Mouse (Mus musculus) kidney, embryonic 14.5 days (tissue): ENCODE measurements at regions not wholly inside any gene's neighbourhood (a gene's known extent, or its start where the extent isn't known, plus 50 kb on each side); places are given as distances from the start of the nearest gene placed in this dataset.

Experiments used
- ATAC-seq: fragments of 200-750 bp; cut with Nextera tagmentation; 2 replicates; pipeline ENCODE4 v1.8.0; 2017; ENCODE audit warnings: moderate number of reproducible peaks, mild to moderate bottlenecking, moderate TSS enrichment, moderate library complexity; ENCODE audit not compliant: low FRiP score, low TSS enrichment
- H3K27ac ChIP-seq: fragments of 300-500 bp; sonication (generic); 2 replicates; pipeline ENCODE4 v1.5.1; 2014; ENCODE audit warnings: low read depth, mild to moderate bottlenecking, low read length, moderate library complexity, mixed read lengths
- H3K27me3 ChIP-seq: fragments of 300-500 bp; sonication (generic); 2 replicates; pipeline ENCODE4 v1.6.1; 2014; ENCODE audit warnings: mild to moderate bottlenecking, low read length; ENCODE audit not compliant: control insufficient read depth, insufficient read depth
- H3K36me3 ChIP-seq: fragments of 300-500 bp; sonication (generic); 2 replicates; pipeline ENCODE4 v1.6.1; 2014; ENCODE audit warnings: low read length, mixed read lengths; ENCODE audit not compliant: control insufficient read depth, insufficient read depth
- H3K4me1 ChIP-seq: fragments of 300-500 bp; sonication (generic); 2 replicates; pipeline ENCODE4 v1.6.1; 2014; ENCODE audit warnings: low read length, mixed read lengths; ENCODE audit not compliant: control insufficient read depth, insufficient read depth
- H3K4me2 ChIP-seq: fragments of 300-500 bp; sonication (generic); replicated peaks from 2 replicates; pipeline ENCODE4 v1.6.1; 2014; ENCODE audit warnings: low read depth, mild to moderate bottlenecking, low read length
- H3K4me3 ChIP-seq: fragments of 300-500 bp; sonication (generic); 2 replicates; pipeline ENCODE4 v1.5.1; 2014; ENCODE audit warnings: mild to moderate bottlenecking, low read length
- H3K9ac ChIP-seq: fragments of 300-500 bp; sonication (generic); 2 replicates; pipeline ENCODE4 v1.6.1; 2014; ENCODE audit warnings: low read depth, mild to moderate bottlenecking, low read length, moderate library complexity
- H3K9me3 ChIP-seq: fragments of 300-500 bp; sonication (generic); 2 replicates; pipeline ENCODE4 v1.6.1; 2016; ENCODE audit warnings: low read length; ENCODE audit not compliant: control insufficient read depth
- whole genome bisulfite sequencing: fragments of 180-500 bp; shearing (Covaris S2); extraction: QIAGEN DNeasy Blood & Tissue Kit; methylation state at CpG from one replicate; pipeline ENCODE4 v1.1.7; 2014; 5-methylcytosine and 5-hydroxymethylcytosine counted together

- H3K36me3 ChIP-seq, result no peaks in the 10 kb centered on the region
- no peak overlapping the region for H3K4me2 ChIP-seq
- H3K4me1 ChIP-seq, result no peaks in the 10 kb centered on the region
- H3K4me3 ChIP-seq, result no peak overlapping the region
- H3K9ac ChIP-seq, result no peak overlapping the region
- H3K27me3 ChIP-seq, result no peaks in the 10 kb centered on the region
- no peak overlapping the region for H3K27ac ChIP-seq
- no peaks in the 10 kb centered on the region for H3K9me3 ChIP-seq
- ATAC-seq, result no peak
These were observed 790.6 kb downstream of the Defb40 start for GRCm38 (mm10) chr8:18187486-18187885.

- WGBS, result 84% methylated on average over 7 of the region's 7 CpGs
- ATAC-seq, result no peak
These were observed 802.4 kb downstream of the Defb40 start for GRCm38 (mm10) chr8:18175544-18176092.

GRCm38 (mm10) chr8:18158619-18159018 lies 819.4 kb downstream of the Defb40 start:
- no peaks in the 10 kb centered on the region for H3K9me3 ChIP-seq
- 39% methylated on average over 6 of the region's 6 CpGs for WGBS
- no peaks in the 10 kb centered on the region for H3K36me3 ChIP-seq
- H3K4me2 ChIP-seq, result no peak overlapping the region
- no peak overlapping the region for H3K27ac ChIP-seq
- H3K9ac ChIP-seq, result no peak overlapping the region
- no peaks in the 10 kb centered on the region for H3K4me1 ChIP-seq
- no peaks in the 10 kb centered on the region for H3K27me3 ChIP-seq
- no peak overlapping the region for H3K4me3 ChIP-seq
- no peak for ATAC-seq

More at GRCm38 (mm10) chr8:18175544-18176092, 802.4 kb downstream of the Defb40 start:
- Histone ChIP-seq H3K4me3 (no peak overlapping the region), H3K27me3 (no peaks in the 10 kb centered on the region), H3K9ac (no peak overlapping the region), H3K4me2 (no peak overlapping the region), H3K9me3 (no peaks in the 10 kb centered on the region), H3K36me3 (no peaks in the 10 kb centered on the region), H3K27ac (no peak overlapping the region), H3K4me1 (no peaks in the 10 kb centered on the region)

GRCm38 (mm10) chr8:18115333-18116044 lies 862.6 kb downstream of the Defb40 start:
- no peak overlapping the region for H3K27ac ChIP-seq
- 69% methylated on average over 5 of the region's 5 CpGs for WGBS
- H3K36me3 ChIP-seq, result no peaks in the 10 kb centered on the region

GRCm38 (mm10) chr8:18113262-18113661 lies 864.8 kb downstream of the Defb40 start:
- 56% methylated on average over 5 of the region's 5 CpGs for WGBS
- Histone ChIP-seq H3K36me3 (no peaks in the 10 kb centered on the region), H3K4me3 (no peak overlapping the region), H3K9ac (no peak overlapping the region), H3K27ac (no peak overlapping the region), H3K4me1 (no peaks in the 10 kb centered on the region), H3K4me2 (no peak overlapping the region), H3K9me3 (no peaks in the 10 kb centered on the region), H3K27me3 (no peaks in the 10 kb centered on the region)
- peak; percentile 55; the same call in 1 of the 2 replicates for ATAC-seq

More at GRCm38 (mm10) chr8:18115333-18116044, 862.6 kb downstream of the Defb40 start:
- no peak for ATAC-seq
- H3K9ac ChIP-seq, result no peak overlapping the region
- no peaks in the 10 kb centered on the region for H3K4me1 ChIP-seq
- H3K4me2 ChIP-seq, result no peak overlapping the region
- no peaks in the 10 kb centered on the region for H3K9me3 ChIP-seq
- no peak overlapping the region for H3K4me3 ChIP-seq
- no peaks in the 10 kb centered on the region for H3K27me3 ChIP-seq

- Histone ChIP-seq H3K9me3 (no peaks in the 10 kb centered on the region), H3K4me2 (no peak overlapping the region), H3K4me1 (no peaks in the 10 kb centered on the region), H3K9ac (no peak overlapping the region), H3K27ac (no peak overlapping the region), H3K36me3 (no peaks in the 10 kb centered on the region), H3K27me3 (no peaks in the 10 kb centered on the region), H3K4me3 (no peak overlapping the region)
- ATAC-seq, result no peak
- 81% methylated on average over 2 of the region's 2 CpGs for WGBS
These were observed 868.6 kb downstream of the Defb40 start for GRCm38 (mm10) chr8:18109480-18109879.

GRCm38 (mm10) chr8:18106827-18107226 lies 871.2 kb downstream of the Defb40 start:
- no peak for ATAC-seq
- Histone ChIP-seq H3K4me2 (no peak overlapping the region), H3K36me3 (no peaks in the 10 kb centered on the region), H3K27me3 (no peaks in the 10 kb centered on the region), H3K4me3 (no peak overlapping the region), H3K4me1 (no peaks in the 10 kb centered on the region), H3K9me3 (no peaks in the 10 kb centered on the region), H3K27ac (no peak overlapping the region), H3K9ac (no peak overlapping the region)
- WGBS, result 37% methylated on average over 2 of the region's 2 CpGs

GRCm38 (mm10) chr8:18065456-18065855 lies 912.6 kb downstream of the Defb40 start:
- H3K4me2 ChIP-seq, result no peak overlapping the region
- H3K27me3 ChIP-seq, result no peaks in the 10 kb centered on the region
- H3K4me3 ChIP-seq, result no peak overlapping the region
- no peaks in the 10 kb centered on the region for H3K4me1 ChIP-seq
- H3K27ac ChIP-seq, result no peak overlapping the region
- WGBS, result 87% methylated on average over 3 of the region's 3 CpGs
- H3K9me3 ChIP-seq, result no peaks in the 10 kb centered on the region
- no peaks in the 10 kb centered on the region for H3K36me3 ChIP-seq
- H3K9ac ChIP-seq, result no peak overlapping the region
- no peak for ATAC-seq

- ATAC-seq, result no peak
- H3K9ac ChIP-seq, result no peak overlapping the region
- WGBS, result 82% methylated on average over 2 of the region's 2 CpGs
- H3K36me3 ChIP-seq, result no peaks in the 10 kb centered on the region
- no peak overlapping the region for H3K27ac ChIP-seq
- H3K4me2 ChIP-seq, result no peak overlapping the region
- H3K4me3 ChIP-seq, result no peak overlapping the region
- no peaks in the 10 kb centered on the region for H3K4me1 ChIP-seq
- no peaks in the 10 kb centered on the region for H3K9me3 ChIP-seq
- H3K27me3 ChIP-seq, result no peaks in the 10 kb centered on the region
These were observed 918.5 kb downstream of the Defb40 start for GRCm38 (mm10) chr8:18059526-18059925.
